Mouse (Mus musculus): ENCODE measurements around the gene Carmil3. TPM values are rescaled to one million over a fixed set of nuclear protein-coding genes. Genes with fewer than 3 reads are reported as not detected.

Carmil3 gene
- polyA plus RNA-seq, 1 experiment from 2014 or later: 21.9 TPM

DNA sequence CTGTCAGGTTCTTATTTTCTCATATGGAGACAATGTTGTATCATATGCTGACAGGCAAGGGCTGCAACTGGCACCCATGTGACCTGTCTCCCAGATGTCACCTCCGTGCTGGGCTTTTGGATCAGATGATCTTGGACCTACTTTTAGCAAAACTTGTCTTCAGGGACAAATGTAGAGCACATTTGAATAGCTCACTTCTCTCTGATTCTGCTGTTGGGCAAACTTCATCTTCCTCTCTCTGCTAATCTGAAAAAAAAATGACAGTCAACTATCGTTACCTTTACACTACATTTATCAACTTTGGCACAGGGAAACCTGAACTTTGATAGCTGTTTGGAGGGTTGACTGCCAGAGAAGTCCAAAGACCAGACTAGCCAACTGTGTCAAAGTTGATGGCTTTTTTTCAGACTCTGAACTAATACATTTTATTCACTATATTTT lies 22.1 kb upstream of the Carmil3 start:
- Histone ChIP-seq H3K4me3 (ENCODE audit: low read depth, low read length) (no peak overlapping the region), H3K4me2 (ENCODE audit: low read length) (no peak overlapping the region), H3K9me3 (replicated peaks; ENCODE audit: control insufficient read depth, low read length) (no peaks in the 10 kb centered on the region), H3K9ac (ENCODE audit: low read length) (no peak overlapping the region), H3K4me1 (ENCODE audit: control insufficient read depth, insufficient read depth, low read length) (no peaks in the 10 kb centered on the region), H3K27me3 (replicated peaks; ENCODE audit: control insufficient read depth, insufficient read depth, low read length) (no peaks in the 10 kb centered on the region), H3K36me3 (ENCODE audit: control insufficient read depth, insufficient read depth, low read length) (no peaks in the 10 kb centered on the region), H3K27ac (ENCODE audit: low read depth, low read length) (no peak overlapping the region)
- ATAC-seq: no peak
- DNase-seq (ENCODE audit: low spot score): no peak
- WGBS: 89% methylated on average over 2 of the region's 2 CpGs

DNA sequence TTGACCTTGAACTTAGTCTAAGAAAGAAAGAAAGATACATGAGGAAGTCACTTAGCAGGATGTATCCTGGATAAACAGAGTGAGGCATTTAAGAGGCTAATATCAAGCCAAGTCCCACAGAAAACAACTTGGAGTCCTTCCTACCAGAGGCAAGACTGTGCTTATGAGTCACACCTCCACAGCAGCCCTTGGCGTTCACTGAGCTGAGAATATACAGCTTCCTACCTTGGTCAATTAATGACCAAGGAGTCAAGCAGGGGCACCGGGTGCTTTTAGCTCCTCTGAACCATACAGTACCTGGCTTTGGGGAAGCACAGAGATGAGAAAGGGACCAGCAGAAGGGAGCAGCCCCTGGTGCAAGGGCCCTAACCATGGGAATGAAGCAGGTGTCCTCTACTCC lies 21.4 kb upstream of the Carmil3 start:
- no peak overlapping the region for H3K9ac ChIP-seq (ENCODE audit: low read length)
- DNase-seq (ENCODE audit: low spot score) (no peak), ATAC-seq (no peak)
- no peaks in the 10 kb centered on the region for H3K9me3 ChIP-seq (replicated peaks; ENCODE audit: control insufficient read depth, low read length)
- H3K4me3 ChIP-seq (ENCODE audit: low read depth, low read length): no peak overlapping the region
- no peaks in the 10 kb centered on the region for H3K36me3 ChIP-seq (ENCODE audit: control insufficient read depth, insufficient read depth, low read length)
- H3K4me2 ChIP-seq (ENCODE audit: low read length): no peak overlapping the region
- no peaks in the 10 kb centered on the region for H3K27me3 ChIP-seq (replicated peaks; ENCODE audit: control insufficient read depth, insufficient read depth, low read length)
- H3K4me1 ChIP-seq (ENCODE audit: control insufficient read depth, insufficient read depth, low read length): no peaks in the 10 kb centered on the region
- 92% methylated on average over 2 of the region's 2 CpGs for WGBS
- no peak overlapping the region for H3K27ac ChIP-seq (ENCODE audit: low read depth, low read length)

DNA sequence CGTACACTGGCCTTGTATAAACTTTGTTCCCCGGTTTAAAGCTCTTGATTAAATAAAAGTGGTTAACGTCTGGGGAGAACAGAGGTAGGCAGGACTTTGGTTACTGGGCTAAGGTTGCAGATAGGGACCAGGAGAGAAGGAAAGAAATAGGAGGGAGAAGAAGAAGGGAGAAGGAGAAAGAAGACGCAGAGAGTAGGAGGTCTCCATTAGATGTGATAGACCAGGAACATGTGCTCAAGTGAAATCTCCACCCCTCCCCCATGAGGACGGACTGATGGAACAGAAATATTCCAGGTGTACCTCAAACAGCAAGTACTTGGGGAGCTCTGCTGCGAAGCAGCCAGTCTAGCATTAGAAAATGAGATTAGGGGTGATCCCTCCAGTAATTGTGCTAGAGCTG lies 20.6 kb upstream of the Carmil3 start:
- Histone ChIP-seq H3K27me3 (replicated peaks; ENCODE audit: control insufficient read depth, insufficient read depth, low read length) (no peaks in the 10 kb centered on the region), H3K4me2 (ENCODE audit: low read length) (no peak overlapping the region), H3K36me3 (ENCODE audit: control insufficient read depth, insufficient read depth, low read length) (no peaks in the 10 kb centered on the region), H3K4me1 (ENCODE audit: control insufficient read depth, insufficient read depth, low read length) (no peaks in the 10 kb centered on the region), H3K4me3 (ENCODE audit: low read depth, low read length) (no peak overlapping the region), H3K9me3 (replicated peaks; ENCODE audit: control insufficient read depth, low read length) (no peaks in the 10 kb centered on the region), H3K27ac (ENCODE audit: low read depth, low read length) (no peak overlapping the region), H3K9ac (ENCODE audit: low read length) (no peak overlapping the region)
- no peak for DNase-seq (ENCODE audit: low spot score)
- WGBS: 84% methylated on average over 6 of the region's 6 CpGs
- ATAC-seq: no peak

DNA sequence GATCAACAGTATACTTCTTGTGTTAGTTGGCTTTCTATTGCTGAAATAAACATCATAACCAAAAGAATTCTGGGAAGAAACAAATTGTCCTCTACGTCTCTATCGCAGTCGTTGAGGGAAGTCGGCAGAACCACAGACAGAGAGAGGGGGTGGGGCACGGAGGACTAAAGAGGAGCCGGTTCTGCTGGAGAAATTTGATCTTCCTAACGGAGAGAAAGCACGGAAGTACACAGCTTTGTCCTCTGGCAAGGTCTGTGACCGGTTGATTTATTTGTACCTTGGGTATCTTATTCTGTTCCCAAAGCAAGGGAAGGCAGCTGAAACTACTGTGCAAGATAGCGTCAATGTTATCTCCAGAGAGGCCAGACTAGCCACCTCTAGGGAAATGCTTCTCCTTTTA lies 19.6 kb upstream of the Carmil3 start:
- DNase-seq (ENCODE audit: low spot score): no peak
- Histone ChIP-seq H3K4me1 (ENCODE audit: control insufficient read depth, insufficient read depth, low read length) (no peaks in the 10 kb centered on the region), H3K9ac (ENCODE audit: low read length) (no peak overlapping the region), H3K9me3 (replicated peaks; ENCODE audit: control insufficient read depth, low read length) (no peaks in the 10 kb centered on the region), H3K4me3 (ENCODE audit: low read depth, low read length) (no peak overlapping the region), H3K4me2 (ENCODE audit: low read length) (no peak overlapping the region), H3K27ac (ENCODE audit: low read depth, low read length) (no peak overlapping the region), H3K27me3 (replicated peaks; ENCODE audit: control insufficient read depth, insufficient read depth, low read length) (no peaks in the 10 kb centered on the region), H3K36me3 (ENCODE audit: control insufficient read depth, insufficient read depth, low read length) (no peaks in the 10 kb centered on the region)
- ATAC-seq: no peak
- WGBS: 24% methylated on average over 10 of the region's 10 CpGs

DNA sequence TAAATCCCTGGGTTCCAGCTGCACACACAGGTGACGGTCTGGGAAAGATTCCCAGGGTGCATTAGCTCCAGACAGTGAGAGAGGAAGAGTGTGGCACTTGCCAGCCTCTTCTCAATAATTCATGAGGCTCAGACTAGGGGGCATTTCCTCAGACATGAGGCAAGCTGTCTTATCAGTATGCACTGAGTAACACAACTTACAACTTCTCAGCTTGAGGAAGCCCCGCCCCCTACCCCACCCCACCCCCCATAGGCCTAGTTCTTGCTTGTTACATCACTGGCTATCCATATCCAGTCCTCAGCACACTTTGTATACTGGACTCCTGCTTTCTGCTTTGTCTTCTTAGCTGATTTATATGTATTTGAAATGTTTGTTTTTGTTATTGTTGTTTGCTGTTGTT lies 14.8 kb upstream of the Carmil3 start:
- H3K9me3 ChIP-seq (replicated peaks; ENCODE audit: control insufficient read depth, low read length): no peaks in the 10 kb centered on the region
- no peak overlapping the region for H3K9ac ChIP-seq (ENCODE audit: low read length)
- no peak overlapping the region for H3K27ac ChIP-seq (ENCODE audit: low read depth, low read length)
- DNase-seq (ENCODE audit: low spot score): no peak
- H3K4me3 ChIP-seq (ENCODE audit: low read depth, low read length): no peak overlapping the region
- no peak for ATAC-seq
- 0 out of 2 replicates have a peak, but pooled peaks cover 5% of the 10 kb centered on the region for H3K4me1 ChIP-seq (ENCODE audit: control insufficient read depth, insufficient read depth, low read length)
- no peak overlapping the region for H3K4me2 ChIP-seq (ENCODE audit: low read length)
- 47% methylated on average over 2 of the region's 2 CpGs for WGBS
- no peaks in the 10 kb centered on the region for H3K36me3 ChIP-seq (ENCODE audit: control insufficient read depth, insufficient read depth, low read length)
- no peaks in the 10 kb centered on the region for H3K27me3 ChIP-seq (replicated peaks; ENCODE audit: control insufficient read depth, insufficient read depth, low read length)

DNA sequence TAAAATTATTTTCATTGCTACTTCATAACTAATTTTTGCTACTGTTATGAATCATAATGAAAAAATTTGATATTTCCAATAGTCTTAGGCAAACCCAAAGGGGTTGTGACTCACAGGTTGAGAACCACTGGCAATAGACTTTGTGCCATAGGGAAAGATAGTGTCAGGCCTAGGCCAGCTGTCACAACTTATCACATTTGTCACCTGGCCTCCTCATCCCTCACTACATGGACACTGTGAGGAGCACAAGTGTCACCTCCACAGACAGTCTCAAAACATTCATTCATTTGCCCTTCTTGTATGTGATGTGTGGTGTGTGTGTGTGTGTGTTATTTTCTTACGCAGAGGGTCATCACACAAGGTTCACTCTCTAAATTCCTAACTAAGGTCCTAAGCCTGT lies 13.0 kb upstream of the Carmil3 start:
- Histone ChIP-seq H3K36me3 (ENCODE audit: control insufficient read depth, insufficient read depth, low read length) (no peaks in the 10 kb centered on the region), H3K4me2 (ENCODE audit: low read length) (no peak overlapping the region), H3K4me3 (ENCODE audit: low read depth, low read length) (no peak overlapping the region), H3K27me3 (replicated peaks; ENCODE audit: control insufficient read depth, insufficient read depth, low read length) (no peaks in the 10 kb centered on the region), H3K9ac (ENCODE audit: low read length) (no peak overlapping the region), H3K9me3 (replicated peaks; ENCODE audit: control insufficient read depth, low read length) (no peaks in the 10 kb centered on the region), H3K4me1 (ENCODE audit: control insufficient read depth, insufficient read depth, low read length) (0 out of 2 replicates have a peak, but pooled peaks cover 5% of the 10 kb centered on the region), H3K27ac (ENCODE audit: low read depth, low read length) (no peak overlapping the region)
- DNase-seq (ENCODE audit: low spot score) (no peak), ATAC-seq (no peak)
- 95% methylated on average over 1 of the region's 1 CpGs for WGBS

DNA sequence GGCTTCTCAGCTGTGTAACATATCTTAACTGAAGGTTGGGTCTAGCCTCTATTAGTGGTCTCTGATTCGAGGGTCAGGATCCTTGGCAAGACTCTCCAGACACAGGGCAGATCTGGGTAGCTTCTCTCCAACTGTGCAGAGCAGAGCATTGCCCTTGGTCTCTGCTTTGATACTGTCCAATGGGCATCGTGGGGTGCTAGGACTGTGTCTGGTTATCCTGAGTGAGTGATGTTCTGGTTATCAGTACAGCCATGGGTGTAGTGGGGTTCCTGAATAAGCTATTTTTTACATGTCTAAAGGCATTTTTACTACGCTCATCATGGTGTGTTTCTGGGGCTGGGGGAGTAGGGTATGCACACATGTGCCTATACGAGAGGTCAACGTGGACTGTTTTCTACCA lies 12.6 kb upstream of the Carmil3 start:
- H3K27ac ChIP-seq (ENCODE audit: low read depth, low read length): no peak overlapping the region
- no peak overlapping the region for H3K4me3 ChIP-seq (ENCODE audit: low read depth, low read length)
- H3K36me3 ChIP-seq (ENCODE audit: control insufficient read depth, insufficient read depth, low read length): no peaks in the 10 kb centered on the region
- 0 out of 2 replicates have a peak, but pooled peaks cover 5% of the 10 kb centered on the region for H3K4me1 ChIP-seq (ENCODE audit: control insufficient read depth, insufficient read depth, low read length)
- H3K27me3 ChIP-seq (replicated peaks; ENCODE audit: control insufficient read depth, insufficient read depth, low read length): no peaks in the 10 kb centered on the region
- no peak for DNase-seq (ENCODE audit: low spot score)
- no peak for ATAC-seq
- no peak overlapping the region for H3K4me2 ChIP-seq (ENCODE audit: low read length)
- WGBS: 92% methylated on average over 5 of the region's 5 CpGs
- H3K9me3 ChIP-seq (replicated peaks; ENCODE audit: control insufficient read depth, low read length): no peaks in the 10 kb centered on the region
- no peak overlapping the region for H3K9ac ChIP-seq (ENCODE audit: low read length)

DNA sequence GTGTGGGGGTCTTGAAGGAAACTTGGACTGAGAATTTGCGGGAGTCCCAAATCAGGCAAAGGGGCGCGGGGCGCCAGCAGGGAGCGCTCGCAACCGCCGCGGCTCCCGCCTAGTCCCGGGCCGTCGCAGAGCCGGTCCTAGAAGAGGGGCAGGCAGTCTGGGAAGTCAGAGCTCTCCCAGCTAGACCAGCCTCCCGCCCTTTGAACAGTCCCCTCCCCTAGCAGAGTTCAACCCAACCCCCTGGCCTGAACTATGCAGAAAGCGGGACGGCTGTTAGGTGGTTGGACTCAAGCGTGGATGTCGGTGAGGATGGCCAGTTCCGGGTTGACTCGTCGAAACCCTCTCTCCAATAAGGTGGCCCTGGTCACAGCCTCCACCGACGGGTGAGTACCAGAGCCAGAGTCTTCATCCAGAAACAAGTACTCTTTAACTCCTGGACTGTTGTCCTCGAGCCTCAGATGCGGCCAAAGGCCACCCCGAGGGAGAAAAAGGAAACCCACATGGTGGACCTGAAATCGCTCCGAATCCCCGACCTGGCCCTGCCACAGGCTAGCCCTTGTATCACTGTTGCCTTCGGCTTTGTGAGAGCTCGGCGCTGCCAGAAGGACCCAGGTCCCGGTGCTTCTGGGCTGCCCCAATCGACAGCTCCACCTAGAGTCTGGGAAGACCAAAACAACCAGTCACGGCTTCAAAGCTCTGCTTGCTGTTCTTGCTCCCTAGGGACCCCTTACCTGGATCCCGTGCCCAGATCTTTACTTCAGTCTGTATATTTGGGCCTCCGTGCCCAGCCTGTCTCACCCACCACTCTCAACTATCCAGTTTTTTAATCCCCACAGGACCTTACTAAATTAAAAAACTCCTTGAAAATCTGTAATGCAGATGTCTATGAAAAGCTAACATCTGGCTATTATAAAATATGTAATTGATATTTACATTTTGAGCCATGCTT lies 11.5 kb upstream of the Carmil3 start, which contains the start of gene Dhrs4:
Gene Dhrs4 (plus strand): TSS at position 108 of the 949 bp plus-strand sequence.
- peak; percentile 86 for DNase-seq (ENCODE audit: low spot score)
- ATAC-seq: peak; percentile 95
- Histone ChIP-seq H3K27me3 (replicated peaks; ENCODE audit: control insufficient read depth, insufficient read depth, low read length) (no peaks in the 10 kb centered on the region), H3K4me1 (ENCODE audit: control insufficient read depth, insufficient read depth, low read length) (peaks cover 6% of the 10 kb centered on the region; the same call in 1 of the 2 replicates), H3K36me3 (ENCODE audit: control insufficient read depth, insufficient read depth, low read length) (no peaks in the 10 kb centered on the region), H3K9me3 (replicated peaks; ENCODE audit: control insufficient read depth, low read length) (no peaks in the 10 kb centered on the region), H3K4me2 (ENCODE audit: low read length) (peak within 1 kb of the TSS; percentile 51), H3K4me3 (ENCODE audit: low read depth, low read length) (peak within 1 kb of the TSS; percentile 48), H3K27ac (ENCODE audit: low read depth, low read length) (peak within 1 kb of the TSS; percentile 28; the same call in 1 of the 2 replicates), H3K9ac (ENCODE audit: low read length) (peak within 1 kb of the TSS; percentile 68)
- under 1% methylated on average over 38 of the region's 38 CpGs for WGBS

DNA sequence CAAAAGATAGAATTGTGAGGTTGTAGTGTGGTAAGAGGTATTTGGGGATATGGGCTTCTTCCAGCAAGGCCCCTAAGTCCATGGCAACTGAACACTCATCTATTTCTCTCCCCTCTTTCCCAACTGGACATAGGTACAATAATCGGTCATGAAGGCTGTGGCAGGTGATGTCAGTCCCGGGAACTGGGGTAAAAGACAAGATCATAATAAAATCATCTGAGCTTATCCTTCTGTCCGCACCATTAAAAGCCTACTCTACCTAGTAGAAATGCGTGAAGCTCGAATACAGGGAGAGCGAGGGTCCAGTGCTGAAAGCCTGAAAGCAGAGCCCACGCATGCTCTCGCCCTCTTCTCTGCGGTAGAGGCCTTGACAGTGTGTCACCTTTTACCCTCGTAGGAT lies 10.8 kb upstream of the Carmil3 start:
- WGBS: 95% methylated on average over 10 of the region's 10 CpGs
- DNase-seq (ENCODE audit: low spot score) (no peak), ATAC-seq (no peak)
- Histone ChIP-seq H3K4me1 (ENCODE audit: control insufficient read depth, insufficient read depth, low read length) (peaks cover 9% of the 10 kb centered on the region; the same call in 1 of the 2 replicates), H3K9me3 (replicated peaks; ENCODE audit: control insufficient read depth, low read length) (no peaks in the 10 kb centered on the region), H3K27ac (ENCODE audit: low read depth, low read length) (no peak overlapping the region), H3K36me3 (ENCODE audit: control insufficient read depth, insufficient read depth, low read length) (no peaks in the 10 kb centered on the region), H3K27me3 (replicated peaks; ENCODE audit: control insufficient read depth, insufficient read depth, low read length) (no peaks in the 10 kb centered on the region), H3K4me3 (ENCODE audit: low read depth, low read length) (no peak overlapping the region), H3K9ac (ENCODE audit: low read length) (no peak overlapping the region), H3K4me2 (ENCODE audit: low read length) (no peak overlapping the region)

All from forebrain, embryonic 14.5 days (tissue).